Mouse (Mus musculus) layer of hippocampus, postnatal 25 days (tissue): ENCODE measurements around the gene Astn2. TPM values are rescaled to one million over a fixed set of nuclear protein-coding genes. Genes with fewer than 3 reads are reported as not detected.
"Not testable (repeated sequence)": the region's sequence is repeated elsewhere in the genome, so short reads cannot be mapped to it uniquely, and the experiment has no call there.

ENCODE experiments used
- DNase-seq, 2 experiments: peaks; one replicate each; pipeline ENCODE4 v3.0.0; 2022; ENCODE audit warnings: mixed read lengths in 2 of 2, low spot score in 1 of 2; ENCODE audit errors: extremely low spot score in 1 of 2
- total RNA-seq, 2 experiments: library from RNA; stranded (reverse); gene quantifications; 2 replicates each; pipeline ENCODE4 v1.2.3; 2021

Astn2 gene
- total RNA-seq, 2 experiments from 2014 or later = 23.1 to 26.2 TPM

- DNase-seq = no peak
These were observed 717.2 kb downstream of the Astn2 start for GRCm38 (mm10) chr4:65687006-65687723.

DNA sequence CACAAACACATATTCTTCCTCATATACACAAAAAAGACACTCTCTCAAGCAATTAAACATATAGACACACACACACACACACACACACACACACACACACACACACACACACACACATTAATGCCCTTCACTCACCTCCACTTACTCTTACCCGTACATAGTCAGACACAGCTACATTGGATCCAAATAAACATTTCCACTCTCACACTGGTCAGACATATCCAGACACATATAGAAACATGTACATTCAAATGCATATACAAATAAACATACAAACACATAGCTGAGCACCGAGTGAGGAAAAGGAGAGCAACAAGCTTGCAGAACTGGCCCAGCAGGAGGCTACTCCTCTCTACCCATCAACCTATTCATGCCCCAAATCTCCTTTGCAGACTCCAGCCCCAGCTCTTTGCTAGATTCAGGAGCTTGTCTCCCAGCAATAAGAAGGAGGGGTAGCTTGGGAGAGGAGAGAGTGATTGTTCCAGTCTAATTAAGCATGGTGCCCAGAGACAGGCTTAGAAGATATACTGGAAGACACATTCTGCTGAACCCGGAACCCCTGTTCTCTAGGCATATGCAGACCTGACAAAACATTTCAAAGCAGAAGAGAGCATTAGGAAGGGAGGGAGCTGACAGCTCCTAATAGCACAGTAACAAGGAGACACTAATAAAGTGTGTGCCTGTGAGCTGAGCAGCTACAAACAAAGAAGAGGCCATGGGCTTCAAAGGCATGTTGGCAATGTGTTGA lies 718.0 kb downstream of the Astn2 start:
- DNase-seq = no peak

GRCm38 (mm10) chr4:65684401-65684800 lies 720.0 kb downstream of the Astn2 start:
- DNase-seq = no peak

DNA sequence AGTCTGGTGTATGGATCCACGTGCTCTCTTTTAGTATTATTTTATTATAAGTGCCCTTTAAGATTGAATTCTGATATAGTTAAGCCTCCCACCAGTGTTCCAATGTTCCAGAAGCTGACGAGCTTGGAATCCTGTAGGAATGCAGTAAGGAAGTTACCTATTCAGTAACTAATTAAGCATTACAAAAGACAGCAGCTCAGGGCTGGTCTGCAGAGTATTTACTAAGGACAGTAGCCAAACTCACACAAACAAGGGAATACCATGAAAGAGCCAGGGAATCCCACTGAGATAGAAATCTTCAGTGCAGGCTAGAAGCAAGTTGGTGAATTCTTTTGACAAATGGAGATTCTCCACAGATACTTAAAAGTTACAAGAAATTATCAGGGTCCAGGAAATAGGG lies 724.6 kb downstream of the Astn2 start:
- not testable (repeated sequence) for DNase-seq

DNA sequence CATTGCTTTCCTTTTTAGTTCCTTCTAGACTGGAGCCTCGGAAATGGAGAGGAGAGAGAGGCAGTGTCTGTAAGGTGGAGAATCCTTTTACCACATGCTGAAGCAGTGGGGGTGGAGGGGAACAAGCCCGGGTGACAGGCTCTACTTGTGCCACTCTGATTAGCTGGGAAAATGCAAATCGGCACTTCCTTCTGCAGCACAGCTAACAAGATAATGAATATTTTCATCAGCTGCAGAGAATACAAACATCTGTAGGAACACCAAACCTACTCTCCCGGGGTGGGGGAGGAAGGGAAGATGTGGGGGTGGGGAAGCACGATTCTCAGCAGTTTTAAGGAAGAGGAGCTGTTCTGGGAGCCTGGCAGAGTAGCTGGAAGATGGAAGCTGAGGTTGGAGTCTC lies 725.5 kb downstream of the Astn2 start:
- no peak for DNase-seq

DNA sequence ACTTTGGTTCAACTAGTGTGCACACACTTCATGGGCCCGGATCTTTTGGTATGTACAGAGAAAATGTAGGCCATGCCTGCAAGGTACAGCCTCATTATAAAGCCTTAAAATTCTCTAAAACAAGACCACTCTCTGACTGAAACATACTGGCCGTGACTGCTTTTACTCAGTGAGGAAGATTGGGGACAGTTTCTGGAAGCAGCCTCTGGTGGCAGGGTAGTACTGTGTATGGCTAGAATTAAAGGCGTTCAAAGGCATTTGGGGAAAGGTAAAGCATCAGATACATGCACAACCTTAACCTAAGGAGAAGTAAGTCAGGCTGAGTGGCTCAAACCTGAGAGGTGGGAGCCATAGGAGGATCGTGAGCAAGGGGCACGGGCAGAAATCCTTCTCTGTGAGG lies 725.9 kb downstream of the Astn2 start:
- no peak for DNase-seq

DNA sequence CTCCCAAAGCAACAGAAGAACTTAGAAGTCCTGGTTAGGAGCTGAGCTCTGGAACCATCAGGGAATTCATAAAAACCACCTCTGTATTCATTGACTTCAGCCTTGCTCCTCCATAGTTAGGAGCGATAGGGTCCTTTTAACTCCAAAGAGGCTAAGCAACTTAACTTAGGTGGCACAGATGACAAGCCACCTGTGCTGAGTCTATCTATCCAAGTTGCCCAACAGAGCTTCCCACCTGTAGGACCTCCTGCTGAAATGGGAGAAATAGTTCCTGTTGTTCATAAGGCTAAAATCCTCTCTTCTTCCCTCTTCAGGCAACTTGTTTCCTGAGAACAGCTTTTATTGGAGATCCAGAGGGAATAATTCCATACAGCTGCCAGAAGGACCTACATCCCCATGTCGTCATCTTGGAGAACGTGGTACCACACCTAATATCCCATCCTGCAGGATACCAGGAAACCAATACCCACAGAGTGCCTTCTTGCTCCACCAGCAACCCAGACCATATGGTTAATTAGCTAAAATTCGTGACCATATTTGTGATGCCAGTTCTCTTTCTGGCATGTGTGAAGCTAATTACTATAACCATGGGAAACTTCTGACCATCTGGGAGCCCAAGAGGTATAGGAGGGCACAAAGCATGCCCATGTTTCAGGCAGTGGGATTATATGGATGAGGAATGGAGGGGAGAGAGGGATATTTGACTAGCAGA lies 730.0 kb downstream of the Astn2 start:
- no peak for DNase-seq

- DNase-seq = no peak
These were observed 730.9 kb downstream of the Astn2 start for GRCm38 (mm10) chr4:65673418-65673933.

DNA sequence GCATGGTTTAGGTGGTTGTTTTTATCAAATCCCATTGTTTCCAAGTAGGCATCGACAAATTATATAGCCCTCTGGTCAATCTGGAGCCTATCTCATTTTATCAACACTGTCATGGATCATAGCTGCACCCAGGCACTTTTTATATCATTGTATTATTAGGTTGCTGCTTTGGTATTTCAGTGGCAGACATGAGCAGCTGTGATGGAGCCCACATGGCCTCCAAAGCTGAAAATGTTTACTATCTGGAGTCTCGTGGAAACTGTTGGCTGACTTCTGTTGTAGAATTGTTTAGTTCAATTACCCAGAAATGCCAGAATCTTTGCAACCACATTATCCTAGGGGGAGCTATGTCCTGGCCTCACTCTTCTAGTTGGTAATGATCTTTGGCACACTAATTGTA lies 732.1 kb downstream of the Astn2 start:
- no peak for DNase-seq

DNA sequence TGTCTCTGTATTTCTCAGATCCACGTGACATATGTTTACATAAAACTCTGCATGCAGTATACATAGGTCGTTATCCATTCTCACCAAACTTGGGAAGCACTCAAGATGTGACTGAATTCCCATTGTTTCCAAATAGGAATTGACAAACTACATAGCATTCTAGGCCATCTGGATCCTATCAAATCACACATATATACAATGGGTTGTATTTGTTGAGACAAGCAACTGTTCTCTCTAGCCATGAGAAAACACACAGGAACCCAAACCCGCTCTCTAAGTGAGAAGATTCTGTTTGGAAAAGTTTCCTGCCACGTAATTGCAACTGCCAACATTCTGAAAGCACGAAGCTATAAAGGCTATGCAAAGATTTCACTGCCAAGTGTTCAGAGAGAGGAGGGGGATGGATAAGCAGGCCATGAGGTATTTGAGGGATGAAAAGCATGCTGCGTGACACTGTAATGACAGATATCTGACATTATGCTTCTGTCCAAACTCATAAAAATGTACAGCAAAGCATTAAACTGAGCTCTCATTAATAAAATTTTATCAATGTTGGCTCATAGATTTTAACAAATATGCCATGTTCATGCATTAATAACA lies 732.7 kb downstream of the Astn2 start:
- no peak for DNase-seq

DNA sequence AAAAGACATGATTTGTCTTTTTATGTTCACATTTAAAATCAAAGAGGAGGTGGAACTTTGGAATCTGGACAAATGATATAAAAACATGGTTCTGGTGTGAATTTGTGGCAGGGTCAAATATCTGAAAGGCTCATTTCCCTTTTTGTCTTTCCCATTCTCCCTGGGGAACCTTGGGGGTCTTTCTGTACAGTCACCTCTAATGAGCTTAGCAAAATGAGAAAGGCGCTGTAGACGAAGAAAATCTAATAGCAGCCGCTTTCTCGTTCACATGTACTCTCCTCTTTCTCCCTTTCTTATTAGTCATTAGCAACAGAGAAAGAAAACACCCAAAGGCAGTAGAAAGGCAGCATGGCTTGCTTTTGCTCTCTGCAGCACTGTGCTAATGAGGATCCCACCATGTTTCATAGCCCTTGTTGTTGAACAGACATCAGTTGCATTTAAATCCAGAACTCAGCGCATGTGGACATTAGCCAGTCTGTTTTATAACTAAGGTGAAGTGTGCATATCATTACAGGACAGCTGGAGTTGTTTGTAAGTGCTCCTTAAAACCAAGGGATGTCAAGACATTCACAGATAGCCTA lies 737.3 kb downstream of the Astn2 start:
- no peak for DNase-seq

DNA sequence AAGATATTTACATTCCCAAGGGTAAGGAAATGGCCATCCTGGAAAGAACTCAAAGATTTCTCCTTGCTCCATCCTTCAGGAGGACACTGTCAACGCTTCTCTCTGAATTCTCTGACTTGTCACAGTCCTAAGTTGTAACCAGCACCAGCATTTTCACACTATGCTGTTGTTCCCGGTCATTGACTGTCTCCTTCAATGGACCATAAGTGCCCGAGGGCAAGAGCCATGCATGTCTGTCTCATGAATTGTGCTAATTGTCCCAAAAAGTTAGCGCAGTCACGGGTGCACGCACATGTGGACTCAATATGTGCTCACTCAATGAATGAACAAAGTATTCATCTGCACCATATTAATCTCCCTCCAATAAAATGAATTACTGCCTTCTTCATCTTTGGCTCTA lies 741.2 kb downstream of the Astn2 start:
- DNase-seq = no peak

- peak; percentile 71 to 93 for DNase-seq
These were observed 749.7 kb downstream of the Astn2 start for GRCm38 (mm10) chr4:65654723-65655122.

DNA sequence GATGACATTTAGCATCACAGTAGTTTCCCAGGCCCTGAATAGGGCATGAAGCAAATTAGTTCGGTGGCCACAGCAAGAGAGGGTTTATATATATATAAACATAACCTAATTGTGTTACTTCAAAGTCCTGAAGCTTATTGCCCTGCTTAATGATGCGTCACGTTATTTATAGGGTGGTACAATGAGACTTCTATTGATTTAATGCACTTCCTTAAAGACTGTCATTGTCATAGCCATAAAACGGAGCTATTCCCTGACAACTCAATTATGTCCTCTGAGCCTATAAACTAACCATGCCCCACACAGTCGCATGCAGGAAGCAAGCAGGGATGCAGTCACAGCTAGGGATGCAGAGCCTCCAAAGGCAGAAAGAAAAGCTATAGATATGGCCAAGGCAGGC lies 761.8 kb downstream of the Astn2 start:
- no peak for DNase-seq

GRCm38 (mm10) chr4:65638231-65638630 lies 766.2 kb downstream of the Astn2 start:
- DNase-seq = no peak

GRCm38 (mm10) chr4:65620125-65620524 lies 784.3 kb downstream of the Astn2 start:
- no peak for DNase-seq

GRCm38 (mm10) chr4:65613135-65613534 lies 791.3 kb downstream of the Astn2 start:
- no peak for DNase-seq

DNA sequence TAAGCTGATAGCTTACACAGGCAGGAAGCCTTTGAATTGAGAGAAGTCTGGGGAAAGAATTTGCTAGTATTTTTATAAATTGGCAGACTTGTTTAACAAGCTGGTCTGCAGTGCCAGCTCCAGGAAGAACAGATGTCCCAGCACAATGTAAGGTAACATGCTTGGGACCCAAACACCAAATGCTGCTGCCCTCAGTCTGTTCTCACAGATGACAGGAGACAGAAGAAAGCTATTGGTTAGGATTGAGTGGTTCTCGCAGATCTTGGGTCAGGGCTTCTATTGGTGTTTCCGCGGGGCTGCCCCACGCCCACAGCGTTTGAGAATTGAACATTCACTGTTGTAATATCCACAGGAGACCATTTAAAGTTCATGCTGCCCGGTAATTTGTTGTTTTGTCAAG lies 793.5 kb downstream of the Astn2 start:
- no peak for DNase-seq

DNA sequence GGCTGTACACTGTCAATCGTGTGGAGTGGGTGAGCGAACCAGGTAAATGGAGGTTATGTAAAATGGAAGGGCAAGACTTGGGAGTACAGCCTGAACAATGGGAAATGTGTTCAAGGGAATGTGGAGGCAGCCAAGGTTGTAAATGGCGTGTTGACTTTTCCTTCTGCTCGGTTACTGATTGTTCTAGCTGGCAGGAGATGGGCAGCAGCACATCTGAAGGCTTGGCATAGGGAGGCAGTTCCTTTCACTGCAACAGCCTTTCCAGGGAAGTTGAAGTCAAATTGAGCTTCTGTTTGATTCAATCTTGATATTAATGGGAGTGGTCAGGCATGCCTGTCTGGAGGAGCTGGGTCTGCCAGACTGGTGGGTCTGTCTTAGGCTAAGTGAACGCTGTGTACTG lies 794.1 kb downstream of the Astn2 start:
- no peak for DNase-seq

DNA sequence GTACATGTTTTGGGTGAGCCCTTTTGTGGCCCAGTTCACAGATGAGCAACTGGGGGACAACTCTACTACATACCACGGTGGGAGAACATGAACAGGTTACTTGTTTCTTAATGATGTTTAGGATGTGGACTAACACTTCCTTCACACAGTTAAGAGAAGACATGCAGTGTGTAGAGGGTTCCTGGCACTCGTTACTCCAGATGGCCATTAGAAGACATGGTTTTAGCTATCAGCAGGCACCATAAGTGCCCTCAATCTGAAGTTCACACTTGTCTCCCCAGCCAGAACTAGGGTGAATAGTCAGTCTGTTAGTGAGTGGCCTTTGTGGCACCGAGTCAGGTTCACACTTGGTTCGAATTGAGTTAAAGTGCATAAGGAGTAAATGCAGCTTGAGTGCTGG lies 796.3 kb downstream of the Astn2 start:
- no peak for DNase-seq
